Mouse (Mus musculus): ENCODE results near the gene Sept8. TPM values are rescaled to one million over a fixed set of nuclear protein-coding genes. Genes with fewer than 3 reads are reported as not detected.

The Sept8 gene
- 100 to 1,000 TPM; 248 to 260 (median 255) TPM for total RNA-seq (2022)

DNA sequence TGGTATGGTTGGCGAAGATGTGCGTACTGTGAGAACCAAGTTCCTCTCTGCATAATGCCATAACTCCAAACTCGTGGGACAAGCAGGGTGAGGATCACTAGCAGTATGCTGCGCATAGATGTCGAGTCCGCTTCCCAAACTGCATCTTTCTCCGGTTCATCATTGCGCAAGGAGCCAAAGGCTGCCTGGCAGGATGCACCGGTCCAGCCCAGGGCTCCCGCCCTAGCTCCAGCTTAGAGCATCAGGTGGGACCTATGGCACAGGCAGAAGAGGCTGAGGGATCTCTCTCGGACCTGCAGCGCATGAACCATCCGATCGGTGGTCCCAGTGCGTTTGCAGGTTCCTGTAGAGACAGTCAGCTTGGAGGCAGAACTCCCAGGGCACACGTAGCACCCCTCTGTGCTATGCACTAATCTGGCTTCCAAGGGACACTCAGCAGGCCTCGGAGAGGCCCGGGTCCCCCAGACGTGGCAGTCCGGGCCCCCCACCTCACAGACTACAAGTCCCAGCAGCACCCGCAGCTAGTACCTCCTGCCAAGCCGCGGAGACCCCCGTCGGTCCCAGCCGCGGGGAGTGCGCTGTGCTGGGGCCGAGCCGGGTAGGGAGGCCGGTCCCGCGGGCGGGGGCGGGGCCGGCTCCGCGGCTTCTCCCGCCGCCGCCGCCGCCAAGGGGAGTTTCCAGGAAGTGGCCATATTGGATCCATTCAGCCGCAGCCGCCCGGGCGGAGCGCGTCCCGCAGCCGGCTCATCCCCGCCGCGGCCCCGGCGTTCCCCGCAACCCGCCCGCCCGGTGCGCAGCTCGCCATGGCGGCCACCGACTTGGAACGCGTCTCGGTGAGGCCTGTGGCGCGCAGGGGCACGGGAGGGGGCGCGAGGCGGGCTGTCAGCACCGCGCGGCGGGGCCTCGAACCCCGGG lies at the start of gene Sept8:
TSS of gene Sept8 (plus strand) at position 51 of the 915 bp plus-strand sequence.
- DNase-seq (ENCODE audit: low spot score in 2 of 2): peak in 1 of 2 experiments; percentile 56

DNA sequence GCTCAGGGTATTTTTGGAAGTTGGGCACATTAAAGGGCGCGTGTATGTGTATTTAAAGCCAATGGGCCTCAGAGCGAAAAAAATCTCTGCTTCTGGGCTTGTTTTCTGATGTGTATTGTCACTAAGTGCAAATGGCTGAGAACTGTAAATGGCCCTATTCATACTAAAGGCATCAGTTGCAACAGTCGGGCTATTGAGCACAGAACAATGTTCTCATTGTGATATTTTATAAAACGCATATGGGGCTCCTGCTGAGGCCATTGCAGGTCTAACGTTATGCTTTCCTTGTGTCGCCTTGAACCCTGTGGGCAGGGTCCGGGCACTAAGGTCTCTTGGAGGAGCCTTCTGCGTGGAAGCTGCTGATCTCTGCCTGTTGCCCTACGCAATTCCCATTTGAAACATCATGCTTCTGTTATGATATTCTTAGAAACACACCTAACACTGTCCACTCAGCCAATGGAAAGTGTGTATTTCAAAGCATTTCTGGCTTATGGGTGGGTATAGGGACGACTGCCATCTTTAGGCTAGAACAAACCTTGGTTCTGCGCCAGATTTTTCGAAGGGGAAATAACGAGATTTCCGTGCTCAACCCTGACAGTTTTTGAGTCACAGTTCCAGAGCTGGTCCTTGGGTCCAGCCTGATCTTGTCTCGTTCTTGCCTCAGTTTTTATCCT lies 49.6 kb upstream of the Sept8 start:
- no peak for DNase-seq (ENCODE audit: low spot score in 2 of 2)

DNA sequence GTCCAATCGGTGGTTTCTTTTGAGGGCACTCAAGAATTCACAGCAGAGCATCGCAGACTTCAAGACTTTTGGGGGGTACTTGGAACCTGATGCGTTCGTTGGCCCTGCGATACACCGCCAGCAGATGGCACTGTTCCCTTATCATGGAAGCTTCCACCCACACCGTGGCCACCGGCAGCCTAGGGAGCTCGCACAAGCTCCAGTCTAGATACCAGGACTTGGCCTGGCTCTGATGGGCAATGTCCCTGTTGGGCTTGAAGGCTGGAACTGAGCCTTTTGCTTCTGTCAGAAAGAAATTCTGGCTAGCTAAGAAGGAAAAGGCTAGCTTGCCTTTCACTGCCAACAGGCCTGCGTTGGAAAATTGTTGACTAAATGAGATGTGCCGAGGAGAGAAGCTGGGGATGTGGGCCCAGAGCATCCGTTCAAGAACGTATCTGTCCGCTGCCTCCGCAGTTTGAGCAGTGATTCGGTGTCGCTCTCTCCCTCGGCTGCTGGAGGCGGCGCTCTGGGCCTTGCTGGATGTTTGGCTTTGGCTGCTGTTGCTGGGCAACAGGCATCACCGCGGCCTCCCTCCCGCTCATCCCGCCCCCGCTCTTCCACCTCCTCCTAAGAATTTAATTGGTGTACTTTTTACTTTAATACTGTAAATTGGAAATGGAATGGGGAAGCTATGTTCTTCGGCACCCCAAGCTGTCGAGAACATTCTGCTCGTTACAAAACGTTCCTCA lies 48.9 kb upstream of the Sept8 start, which contains the start of gene Gm9837:
TSS of gene Gm9837 (minus strand) at position 512 of the 728 bp plus-strand sequence.
- peak; percentile 90 to 96 for DNase-seq (ENCODE audit: low spot score in 2 of 2)

DNA sequence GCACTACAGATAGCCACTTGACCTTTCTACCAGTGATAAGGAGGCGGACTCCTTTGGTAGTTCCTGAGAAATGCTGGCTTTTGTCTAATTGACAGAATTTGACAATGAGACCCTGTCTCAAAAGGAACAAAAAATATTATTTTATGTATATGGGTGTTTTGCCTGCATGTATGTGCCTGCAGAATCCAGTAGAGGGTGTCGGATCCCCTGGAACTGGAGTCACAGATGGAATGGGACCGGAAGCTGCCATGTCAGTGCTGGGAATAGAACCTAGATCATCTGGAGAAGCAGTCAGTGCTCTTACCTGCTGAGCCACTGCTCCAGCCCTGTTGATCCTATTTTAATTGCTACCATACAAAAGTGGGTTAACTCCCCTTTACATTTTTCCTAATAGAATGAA lies 46.3 kb upstream of the Sept8 start:
- DNase-seq (ENCODE audit: low spot score in 2 of 2): no peak

DNA sequence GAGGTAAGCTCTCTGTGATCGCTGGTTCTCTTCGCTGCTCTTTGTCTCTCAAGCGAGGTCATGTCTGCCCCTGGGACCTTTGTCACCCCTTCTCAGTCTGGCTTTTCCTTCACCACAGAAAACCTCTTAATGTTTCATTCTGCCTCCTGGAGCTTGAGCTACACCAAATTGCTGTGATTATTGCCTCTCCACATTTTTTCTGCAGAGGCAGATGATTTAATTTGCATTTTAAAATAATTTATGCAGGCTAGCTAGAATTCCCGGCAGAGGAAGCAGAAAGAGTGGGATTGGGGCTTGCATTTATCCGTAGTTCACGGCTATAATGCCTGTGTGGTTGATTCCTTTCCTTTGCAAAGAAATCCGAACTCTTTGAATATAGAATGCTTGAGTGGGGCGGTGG lies 43.4 kb upstream of the Sept8 start:
- no peak for DNase-seq (ENCODE audit: low spot score in 2 of 2)

DNA sequence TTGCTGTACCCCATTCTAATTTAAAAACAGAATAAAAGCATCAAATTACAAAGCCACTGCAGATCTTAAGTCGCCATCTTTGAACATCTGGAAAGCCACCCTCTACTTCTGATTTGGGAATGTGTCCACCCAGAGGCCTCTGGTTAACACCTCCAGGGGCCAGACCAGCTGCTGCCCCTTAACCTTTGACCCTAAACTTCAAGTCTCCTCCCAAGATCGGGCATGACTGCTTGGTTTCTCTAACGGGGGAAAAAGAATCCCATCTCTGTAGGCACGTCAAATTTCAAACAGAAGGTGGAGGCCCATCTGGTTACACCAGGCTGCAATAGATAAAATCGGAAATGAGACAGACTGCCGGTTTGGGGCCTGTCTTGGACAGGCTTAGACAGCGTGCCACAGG lies 41.2 kb upstream of the Sept8 start:
- DNase-seq (ENCODE audit: low spot score in 2 of 2): no peak

DNA sequence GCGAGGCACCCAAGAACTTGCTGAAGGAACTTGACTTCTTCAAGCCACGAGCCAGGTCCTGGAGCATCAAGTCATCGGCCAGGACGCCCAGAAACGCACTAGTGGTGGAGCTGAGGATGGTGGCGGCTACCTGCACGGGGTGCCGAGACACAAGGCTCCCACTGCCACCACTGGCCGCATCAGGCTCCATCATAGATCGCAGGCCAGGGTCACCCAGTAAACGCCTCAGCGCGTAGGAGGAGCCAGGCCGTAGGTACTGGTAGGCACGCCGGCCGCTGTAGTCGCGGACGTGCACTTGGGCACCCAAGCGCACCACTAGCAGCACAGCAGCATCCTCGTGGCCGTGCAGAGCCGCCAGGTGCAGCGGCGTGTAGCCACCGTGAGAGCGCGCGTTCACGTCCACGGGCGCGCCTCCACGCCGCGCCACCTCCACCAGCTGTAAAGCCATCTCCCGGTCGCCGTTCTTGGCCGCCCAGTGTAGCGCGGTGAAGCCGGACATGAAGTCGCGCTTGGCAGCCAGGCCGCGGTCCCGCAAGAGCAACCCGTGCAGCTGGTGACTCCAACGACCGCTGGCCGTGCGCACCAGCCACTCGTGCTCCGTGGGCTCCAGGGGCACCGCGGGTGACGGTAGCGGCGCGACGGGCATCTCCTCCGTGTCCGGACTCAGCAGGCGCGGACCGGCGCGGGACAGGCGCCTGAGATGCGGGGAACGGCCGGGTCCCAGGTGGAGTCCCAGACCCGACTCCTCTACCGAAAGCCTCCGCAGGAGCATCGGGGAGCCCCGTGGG lies 40.5 kb upstream of the Sept8 start:
- DNase-seq (ENCODE audit: low spot score in 2 of 2): no peak

DNA sequence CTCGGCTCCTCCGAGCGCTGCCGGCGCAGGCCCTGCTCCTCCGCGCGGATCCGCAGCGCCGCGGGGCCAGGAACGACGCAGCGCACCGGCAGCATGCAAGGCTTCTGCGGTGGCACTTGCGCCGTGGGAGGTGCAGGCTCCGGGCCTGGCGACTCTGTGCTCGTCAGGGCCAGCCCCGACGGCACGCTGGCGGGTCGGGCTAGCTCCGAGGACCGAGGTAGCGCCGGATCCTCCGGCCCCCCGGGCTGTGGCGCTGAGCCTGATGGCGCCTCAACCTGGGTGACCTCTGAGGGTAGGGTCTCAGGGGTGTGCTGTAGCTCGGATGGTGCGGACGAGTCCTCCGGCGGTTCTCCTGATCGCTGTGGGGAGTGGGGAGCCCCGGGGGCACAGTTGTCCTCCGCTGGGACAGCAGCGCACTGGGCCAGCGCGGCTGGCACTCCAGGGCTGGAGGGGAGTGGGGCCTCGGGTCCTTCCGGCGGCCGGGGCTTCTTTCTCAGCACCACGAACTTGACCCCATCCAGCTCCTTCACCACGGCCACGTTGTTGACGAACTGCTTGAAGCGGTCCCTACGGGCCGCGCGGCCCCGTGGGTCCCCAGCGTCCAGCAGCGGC lies 39.8 kb upstream of the Sept8 start:
- DNase-seq (ENCODE audit: low spot score in 2 of 2): no peak

DNA sequence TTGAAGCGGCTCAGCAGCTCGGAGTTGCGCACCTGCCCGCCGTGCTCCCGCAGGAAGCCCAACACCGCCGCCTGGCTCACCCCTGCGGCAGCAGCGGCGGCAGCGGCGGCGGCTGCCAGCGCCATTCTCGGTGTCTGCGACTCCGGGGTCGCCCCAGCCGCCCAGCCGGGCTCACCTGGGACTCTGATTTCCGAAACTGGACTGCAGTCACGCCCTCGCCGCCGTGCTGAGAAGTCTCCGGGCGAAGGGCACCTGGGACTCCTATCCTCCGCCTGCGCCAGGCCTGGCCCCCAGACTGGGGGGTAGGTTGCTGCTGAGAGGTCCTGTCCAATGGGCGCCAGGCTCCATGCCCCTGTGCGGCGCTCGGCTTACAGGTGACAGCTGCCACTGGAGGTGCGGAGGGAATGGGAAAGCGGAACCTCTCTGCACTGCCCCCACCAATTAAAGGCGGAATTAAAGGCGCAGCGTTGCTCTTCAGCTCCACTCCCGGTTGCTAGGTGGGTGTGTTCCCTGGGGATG lies 39.2 kb upstream of the Sept8 start, which contains the start of the genes Gm9945 and Sowaha:
TSS of gene Gm9945 (plus strand) at position 384 of the 519 bp plus-strand sequence.
TSS of gene Sowaha (minus strand) at position 492 of the 519 bp plus-strand sequence.
- peak; percentile 69 to 73 for DNase-seq (ENCODE audit: low spot score in 2 of 2)

DNA sequence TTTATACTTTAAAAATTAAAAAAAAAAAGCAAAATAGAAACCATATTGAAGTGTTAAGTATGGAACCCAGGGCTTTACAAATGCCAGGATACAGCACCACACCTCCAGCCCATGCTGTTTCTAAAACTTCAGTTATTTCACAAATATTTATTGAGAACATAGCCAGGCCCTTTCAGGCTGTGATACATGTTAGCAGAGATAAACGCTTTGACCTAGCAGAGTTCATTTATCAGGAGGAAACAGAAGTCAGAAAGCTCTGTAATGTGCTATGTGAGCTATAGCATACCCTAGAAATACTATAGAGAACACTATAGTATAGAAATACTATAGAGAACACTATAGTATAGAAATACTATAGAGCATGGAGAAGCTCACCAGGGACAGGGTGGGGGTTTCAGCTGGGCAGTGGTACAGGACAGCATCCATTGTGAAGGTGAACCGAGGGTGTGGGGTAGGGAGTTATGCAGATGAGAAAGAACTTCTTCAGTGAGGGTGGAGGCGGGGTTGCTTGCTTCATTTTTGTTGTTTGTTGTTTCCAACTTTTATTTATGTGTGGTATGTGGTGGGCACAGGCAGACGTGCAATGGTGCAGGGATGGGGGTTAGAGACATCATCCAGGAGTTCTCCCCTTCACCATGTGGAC lies 37.8 kb upstream of the Sept8 start:
- no peak for DNase-seq (ENCODE audit: low spot score in 2 of 2)

DNA sequence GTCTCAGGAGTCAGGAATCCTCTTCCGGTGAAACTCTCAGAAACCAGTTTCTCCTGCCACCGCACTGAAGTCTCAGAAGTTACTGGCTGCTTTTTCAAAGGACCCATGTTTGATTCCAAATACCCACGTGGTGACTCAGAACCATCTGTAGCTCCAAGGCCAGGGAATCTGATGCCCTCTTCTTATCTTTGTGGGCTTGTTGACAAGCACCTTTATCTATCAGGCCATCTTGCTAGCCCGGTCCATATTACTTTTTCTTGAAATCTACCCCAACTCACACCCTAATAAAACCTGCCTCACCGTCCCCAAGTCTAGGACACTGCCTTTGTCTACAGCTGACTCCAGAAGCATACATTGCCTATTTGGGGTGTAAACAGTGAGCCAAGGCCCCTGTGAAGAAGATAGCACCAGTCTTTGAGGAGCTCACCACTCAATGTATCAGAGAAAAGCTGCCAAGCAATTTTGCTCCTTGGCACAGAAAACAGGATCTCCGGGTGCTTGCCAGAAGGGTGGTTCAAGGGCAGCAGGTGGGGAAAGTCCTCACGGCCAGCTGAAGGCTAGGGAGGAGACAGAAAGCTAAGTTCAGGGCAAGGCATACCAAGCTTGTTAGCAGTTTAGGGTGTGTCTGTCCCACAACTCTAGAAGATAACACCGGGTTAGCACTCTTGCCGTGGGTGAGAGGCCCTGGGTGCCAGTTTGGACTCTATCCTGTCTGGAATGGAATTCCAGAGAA lies 35.7 kb upstream of the Sept8 start:
- no peak for DNase-seq (ENCODE audit: low spot score in 2 of 2)

DNA sequence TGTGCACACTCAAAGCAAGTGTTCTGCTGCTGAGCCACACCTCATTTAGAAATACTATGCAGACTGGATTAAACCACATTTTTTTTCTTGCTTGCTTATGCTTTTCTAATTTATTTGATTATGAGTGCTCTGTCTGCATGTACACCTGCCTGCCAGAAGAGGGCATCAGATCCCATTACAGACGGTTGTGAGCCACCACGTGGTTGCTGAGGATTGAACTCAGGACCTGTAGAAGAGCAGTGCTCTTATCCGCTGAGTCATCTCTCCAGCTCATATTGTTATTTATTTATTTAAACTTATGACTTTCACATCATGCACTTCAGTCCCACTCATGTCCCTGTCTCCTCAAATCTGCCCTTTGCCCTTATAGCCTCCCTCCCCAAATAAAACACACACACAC lies 33.3 kb upstream of the Sept8 start:
- no peak for DNase-seq (ENCODE audit: low spot score in 2 of 2)

DNA sequence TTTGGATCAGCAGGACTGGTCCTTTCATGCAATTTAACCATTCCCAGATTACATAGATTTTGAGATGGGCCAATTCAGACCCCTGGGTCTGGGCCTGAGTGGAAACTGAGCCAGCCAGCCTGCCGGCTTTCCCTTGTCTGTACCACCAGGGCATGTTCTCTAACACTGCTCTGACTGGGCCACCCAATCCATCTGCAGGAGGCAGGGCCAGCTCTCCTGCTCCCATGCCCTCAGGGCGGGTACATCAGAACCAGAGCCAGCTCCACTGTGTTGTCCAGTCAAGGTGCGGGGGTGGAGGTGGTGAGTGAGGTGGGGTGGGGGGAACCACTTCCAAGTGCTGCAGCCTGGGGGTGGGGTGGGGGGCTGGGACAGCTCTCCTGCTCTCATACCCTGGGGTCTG lies 32.7 kb upstream of the Sept8 start:
- DNase-seq (ENCODE audit: low spot score in 2 of 2): no peak

DNA sequence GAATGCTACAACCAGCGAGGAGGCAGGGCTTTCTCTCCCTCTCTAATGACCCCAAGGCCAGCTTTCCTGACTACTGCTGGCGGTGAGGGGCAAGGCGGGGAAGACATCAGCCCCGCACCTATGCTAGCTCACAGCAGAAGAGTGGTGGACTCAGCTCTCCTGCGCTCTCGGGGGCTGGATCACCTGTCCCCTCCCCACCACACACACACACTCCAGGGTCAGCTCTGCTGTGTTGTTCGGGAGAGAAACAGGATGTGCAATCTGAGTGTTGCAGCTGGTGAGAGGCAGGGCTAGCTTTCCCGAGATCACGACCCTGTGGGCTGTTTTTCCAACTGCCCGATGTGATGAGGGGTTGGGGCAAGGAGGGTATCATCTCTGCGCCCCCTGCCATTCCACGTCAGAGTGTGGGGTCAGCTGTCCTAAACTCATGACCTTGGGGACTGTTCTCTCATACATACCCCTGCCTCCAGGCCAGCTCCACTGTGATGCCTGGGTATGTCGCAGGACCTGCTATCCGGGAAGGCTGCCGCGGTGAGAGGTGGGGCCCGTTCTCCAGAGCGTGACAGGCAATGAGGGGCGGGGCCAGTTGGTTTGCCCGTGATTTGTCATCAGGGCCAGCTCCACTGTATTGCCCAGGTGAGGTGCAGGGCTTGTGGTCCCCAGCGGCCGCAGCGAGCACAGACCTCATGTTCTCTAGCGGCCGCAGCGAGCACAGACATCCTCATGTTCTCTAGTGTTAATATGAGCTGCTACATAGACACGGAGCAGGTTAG lies 32.0 kb upstream of the Sept8 start:
- no peak for DNase-seq (ENCODE audit: low spot score in 2 of 2)

DNA sequence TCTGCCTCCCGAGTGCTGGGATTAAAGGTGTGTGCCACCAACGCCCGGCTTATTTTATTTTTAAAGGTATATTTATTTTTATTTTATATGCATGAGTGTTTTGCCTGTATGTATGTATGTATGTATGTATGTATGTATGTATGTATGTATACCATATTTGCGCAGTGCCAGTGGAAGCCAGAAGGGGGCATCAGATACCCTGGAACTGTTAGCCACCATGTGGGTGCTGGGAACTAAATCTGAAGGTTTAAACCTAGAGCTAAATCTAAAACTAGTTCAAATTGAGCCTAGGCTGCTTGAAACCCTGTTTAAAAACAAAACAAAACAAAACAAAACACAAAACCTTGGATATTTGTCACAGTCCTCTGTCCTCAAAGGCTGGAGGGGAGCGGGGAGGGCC lies 30.1 kb upstream of the Sept8 start:
- DNase-seq (ENCODE audit: low spot score in 2 of 2): no peak

DNA sequence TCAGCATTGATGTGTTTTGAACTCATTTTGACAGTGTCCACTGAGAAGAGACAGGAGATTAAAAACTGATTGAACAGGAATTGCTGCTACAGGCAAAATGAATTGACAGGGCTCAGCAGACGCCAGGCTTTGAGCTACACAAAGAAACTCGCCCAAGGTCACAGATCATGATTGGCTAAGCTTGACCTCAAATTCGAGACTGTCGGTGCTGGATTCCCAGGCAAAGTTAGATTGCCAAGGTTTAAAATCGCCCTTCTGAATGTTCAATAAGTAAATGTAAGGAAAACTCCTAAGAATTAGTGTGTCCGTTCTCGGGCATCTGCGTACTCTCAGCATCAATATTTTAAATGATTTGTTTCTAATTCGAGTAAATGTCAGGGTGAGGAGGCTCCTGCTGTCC lies 29.6 kb upstream of the Sept8 start:
- DNase-seq (ENCODE audit: low spot score in 2 of 2): no peak

DNA sequence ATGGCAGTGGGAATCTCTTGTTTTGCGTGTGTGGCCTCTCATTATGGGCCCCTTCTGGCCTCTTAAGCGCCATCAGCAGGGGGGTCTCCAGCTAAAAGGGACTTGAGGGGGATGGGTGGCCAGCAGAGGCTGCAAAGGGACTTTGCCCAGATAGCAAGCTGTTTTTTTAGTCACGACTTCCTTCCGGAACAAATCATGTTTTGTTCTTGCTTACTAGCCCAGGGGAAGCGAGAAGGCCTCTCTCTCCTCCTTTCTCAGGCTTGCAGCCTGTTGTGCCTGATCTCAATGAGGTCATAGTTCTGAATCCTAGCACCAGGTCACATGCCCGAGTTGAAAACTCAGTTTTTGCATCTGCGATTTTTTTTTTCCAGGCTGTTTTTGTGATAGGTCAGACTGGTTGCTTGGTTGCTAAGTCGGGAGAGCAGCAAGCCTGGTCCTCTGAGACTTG lies 27.1 kb upstream of the Sept8 start:
- peak in 1 of 2 experiments; percentile 58 for DNase-seq (ENCODE audit: low spot score in 2 of 2)
